Mouse (Mus musculus) T-helper 17 cell (primary cell): Measurements from ENCODE around the gene Lrrc28.
"Not testable (repeated sequence)": the region's sequence is repeated elsewhere in the genome, so short reads cannot be mapped to it uniquely, and the experiment has no call there.

Experiments
- in situ Hi-C, 2 experiments: fragments of 300-600 bp; cut with MboI, MseI; formaldehyde crosslinking; loops; 1 replicate in 1 of 2; 2 replicates in 1 of 2; pipeline ENCODE4 v1.15.1; 2025; ENCODE audit warnings: high pct_unique_total_duplicates in 2 of 2

The Lrrc28 gene

GRCm38 (mm10) chr7:67543641-67544040 is 101.4 kb downstream of the Lrrc28 start:
- in situ Hi-C loops: no loop called here

GRCm38 (mm10) chr7:67536588-67537372 is 108.3 kb downstream of the Lrrc28 start:
- in situ Hi-C loops: no loop called here

- in situ Hi-C loops: no loop called here
Measured at GRCm38 (mm10) chr7:67535941-67536340, 109.1 kb downstream of the Lrrc28 start.

- in situ Hi-C loops: no loop called here
Measured at GRCm38 (mm10) chr7:67530981-67531380, 114.1 kb downstream of the Lrrc28 start.

- in situ Hi-C loops: no loop called here
Measured at GRCm38 (mm10) chr7:67529381-67529780, 115.7 kb downstream of the Lrrc28 start.

GRCm38 (mm10) chr7:67528821-67529221 is 116.2 kb downstream of the Lrrc28 start:
- in situ Hi-C loops: no loop called here

- in situ Hi-C loops: no loop called here
Measured at GRCm38 (mm10) chr7:67528063-67528811, 116.8 kb downstream of the Lrrc28 start.

GRCm38 (mm10) chr7:67525886-67526580 is 119.0 kb downstream of the Lrrc28 start:
- in situ Hi-C loops: no loop called here

- in situ Hi-C loops: not testable (repeated sequence)
Measured at GRCm38 (mm10) chr7:67524069-67524468, 121.0 kb downstream of the Lrrc28 start.

GRCm38 (mm10) chr7:67523400-67523799 is 121.7 kb downstream of the Lrrc28 start:
- in situ Hi-C loops: no loop called here

- in situ Hi-C loops: not testable (repeated sequence)
Measured at GRCm38 (mm10) chr7:67521731-67522130, 123.3 kb downstream of the Lrrc28 start.

GRCm38 (mm10) chr7:67520959-67521358 is 124.1 kb downstream of the Lrrc28 start:
- in situ Hi-C loops: no loop called here

GRCm38 (mm10) chr7:67520001-67520400 is 125.1 kb downstream of the Lrrc28 start:
- in situ Hi-C loops: no loop called here

GRCm38 (mm10) chr7:67515621-67516020 is 129.4 kb downstream of the Lrrc28 start:
- in situ Hi-C loops: no loop called here

GRCm38 (mm10) chr7:67514893-67515292 is 130.2 kb downstream of the Lrrc28 start:
- in situ Hi-C loops: no loop called here

- in situ Hi-C loops: no loop called here
Measured at GRCm38 (mm10) chr7:67514380-67514779, 130.7 kb downstream of the Lrrc28 start.

GRCm38 (mm10) chr7:67513656-67514055 is 131.4 kb downstream of the Lrrc28 start:
- in situ Hi-C loops: no loop called here

GRCm38 (mm10) chr7:67511606-67512005 is 133.5 kb downstream of the Lrrc28 start:
- in situ Hi-C loops: no loop called here

GRCm38 (mm10) chr7:67503281-67504010 is 141.6 kb downstream of the Lrrc28 start:
- in situ Hi-C loops: no loop called here

- in situ Hi-C loops: no loop called here
Measured at GRCm38 (mm10) chr7:67502631-67503030, 142.4 kb downstream of the Lrrc28 start.

- in situ Hi-C loops: no loop called here
Measured at GRCm38 (mm10) chr7:67500878-67501277, 144.2 kb downstream of the Lrrc28 start.
